Mouse (Mus musculus): Measurements from ENCODE around the gene Rin1. TPM values are rescaled to one million over a fixed set of nuclear protein-coding genes. Genes with fewer than 3 reads are reported as not detected.

The Rin1 gene
- polyA plus RNA-seq, 3 experiments from 2014 or later = 0.19 TPM; not detected in 2

DNA sequence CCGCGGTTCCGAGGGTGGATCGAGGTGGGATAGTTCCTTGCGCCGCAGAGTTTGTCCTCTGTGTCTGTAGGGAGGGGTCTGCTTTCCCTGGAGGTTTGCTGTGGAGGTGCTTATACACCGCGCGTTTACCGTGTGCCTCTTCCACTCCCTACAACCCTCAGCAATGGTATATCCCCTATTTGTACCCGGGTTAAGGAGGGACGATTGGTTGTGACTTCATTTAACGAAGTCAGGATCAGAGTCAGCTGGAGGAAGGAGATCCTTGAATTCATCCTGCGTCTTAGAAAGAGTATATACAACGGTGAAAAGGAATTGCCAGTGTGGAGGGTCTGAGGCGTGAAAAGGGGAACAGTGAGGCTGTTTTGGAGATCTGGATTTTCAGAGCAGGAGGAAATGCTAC, 8.7 kb upstream of the Rin1 start:
- no peak for ATAC-seq

- no peak for ATAC-seq
These were observed 4.8 kb upstream of the Rin1 start for GRCm38 (mm10) chr19:5045531-5045930.

GRCm38 (mm10) chr19:5048138-5049056, 1.9 kb upstream of the Rin1 start:
- no peak for ATAC-seq

- no peak for ATAC-seq
These were observed 956 bp upstream of the Rin1 start for GRCm38 (mm10) chr19:5049325-5049724.

- ATAC-seq = no peak
These were observed 750 bp downstream of the Rin1 start for GRCm38 (mm10) chr19:5051031-5051430.

- no peak for ATAC-seq
These were observed 1.2 kb downstream of the Rin1 start for GRCm38 (mm10) chr19:5051515-5051914.

- no peak for ATAC-seq
These were observed 2.0 kb downstream of the Rin1 start for GRCm38 (mm10) chr19:5052166-5052822.

DNA sequence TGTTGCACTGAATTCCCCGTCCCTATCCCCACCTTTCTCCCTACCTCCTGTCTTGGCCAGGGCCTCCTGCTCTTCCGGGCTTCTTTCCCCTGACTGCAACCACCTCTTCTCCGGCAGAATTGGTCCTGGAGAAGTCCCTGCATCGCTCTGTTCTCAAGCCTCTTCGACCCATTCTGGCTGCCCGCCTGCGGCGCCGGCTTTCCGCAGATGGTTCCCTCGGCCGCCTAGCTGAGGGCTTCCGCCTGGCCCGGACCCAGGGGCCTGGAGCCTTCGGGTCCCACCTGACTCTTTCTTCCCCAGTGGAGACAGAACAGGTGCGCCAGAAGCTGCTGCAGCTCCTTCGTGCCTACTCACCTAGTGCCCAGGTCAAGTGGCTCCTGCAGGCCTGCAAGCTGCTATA, 2.6 kb downstream of the Rin1 start:
- ATAC-seq = no peak

DNA sequence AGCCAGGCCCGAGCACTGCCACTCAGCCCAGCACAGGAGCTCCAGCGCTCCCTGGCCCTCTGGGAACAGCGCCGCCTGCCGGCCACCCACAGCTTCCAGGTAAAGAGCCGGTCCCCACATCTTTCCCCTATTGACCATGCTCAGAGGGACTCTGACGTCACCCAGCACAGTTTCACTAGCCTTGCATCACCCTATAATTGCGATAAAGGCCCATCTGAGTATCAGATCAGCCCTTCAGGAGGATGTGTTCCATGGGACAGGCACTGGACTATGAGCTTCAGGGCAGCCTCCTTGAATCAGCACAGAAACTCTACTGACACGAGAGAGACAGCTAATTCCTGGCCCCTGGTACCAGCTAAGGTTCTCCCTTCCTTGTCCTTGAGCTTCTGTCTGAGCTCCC, 3.6 kb downstream of the Rin1 start:
- no peak for ATAC-seq

DNA sequence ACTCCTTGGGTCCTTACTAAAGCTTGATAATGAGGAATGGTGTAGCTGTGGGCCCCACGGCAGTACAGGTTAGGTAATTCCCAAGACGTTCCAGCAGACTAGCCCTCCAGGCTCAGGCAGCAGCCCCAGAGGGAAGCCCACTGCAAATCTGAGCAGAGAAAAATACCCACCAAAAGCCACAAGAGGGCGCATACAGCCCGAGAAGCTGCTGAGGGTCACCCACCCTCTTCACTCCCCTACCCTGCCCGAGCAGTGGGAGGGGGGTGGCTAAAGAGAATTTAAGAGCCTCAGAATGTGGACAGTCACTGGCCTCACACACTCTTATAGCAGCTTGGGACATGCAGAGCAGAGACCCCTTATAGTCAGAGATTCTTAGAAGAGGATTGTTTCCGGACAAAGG, 6.0 kb downstream of the Rin1 start:
- ATAC-seq = no peak

DNA sequence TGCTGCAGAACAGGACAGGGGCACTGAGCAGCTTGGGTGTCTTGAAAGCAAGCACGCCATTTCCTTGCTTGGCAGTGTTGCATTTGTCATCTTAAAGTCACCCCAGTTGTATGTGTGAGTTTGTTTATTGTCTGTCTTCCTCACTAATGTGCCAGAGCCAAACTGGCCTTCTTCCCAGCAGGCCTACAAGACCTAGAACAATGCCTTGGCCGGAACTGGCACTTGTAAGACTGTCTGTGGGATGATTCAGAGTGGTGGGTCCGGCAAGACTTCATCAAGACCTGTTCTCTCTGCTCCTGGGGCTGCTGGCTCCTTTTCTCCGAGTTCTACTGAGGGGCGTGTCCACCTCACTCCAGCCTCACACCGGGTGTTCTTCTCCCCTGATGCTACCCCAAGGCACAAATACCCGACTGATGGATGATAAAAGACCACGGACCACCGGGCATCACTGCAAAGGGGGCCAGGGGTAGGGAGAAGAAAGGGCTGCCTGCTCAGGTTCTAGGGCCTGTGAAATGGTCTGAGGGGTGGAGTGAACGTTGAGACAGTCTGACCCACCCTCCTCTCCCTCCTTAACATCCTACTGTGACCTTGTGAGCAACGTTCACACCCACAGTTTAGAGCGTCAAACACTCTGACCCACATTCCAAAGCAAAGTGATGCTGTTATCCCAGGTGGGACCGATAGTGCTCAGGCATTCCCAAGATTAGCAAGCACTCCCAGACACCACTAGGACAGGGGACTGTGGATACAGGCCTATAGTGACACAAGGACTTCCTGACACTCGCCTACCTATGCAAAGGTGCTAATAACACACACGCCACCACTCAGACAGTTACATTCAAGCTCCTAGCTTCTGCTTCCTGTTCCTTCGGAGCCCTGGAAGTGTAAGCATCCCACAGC, 7.8 kb downstream of the Rin1 start:
- no peak for ATAC-seq

DNA sequence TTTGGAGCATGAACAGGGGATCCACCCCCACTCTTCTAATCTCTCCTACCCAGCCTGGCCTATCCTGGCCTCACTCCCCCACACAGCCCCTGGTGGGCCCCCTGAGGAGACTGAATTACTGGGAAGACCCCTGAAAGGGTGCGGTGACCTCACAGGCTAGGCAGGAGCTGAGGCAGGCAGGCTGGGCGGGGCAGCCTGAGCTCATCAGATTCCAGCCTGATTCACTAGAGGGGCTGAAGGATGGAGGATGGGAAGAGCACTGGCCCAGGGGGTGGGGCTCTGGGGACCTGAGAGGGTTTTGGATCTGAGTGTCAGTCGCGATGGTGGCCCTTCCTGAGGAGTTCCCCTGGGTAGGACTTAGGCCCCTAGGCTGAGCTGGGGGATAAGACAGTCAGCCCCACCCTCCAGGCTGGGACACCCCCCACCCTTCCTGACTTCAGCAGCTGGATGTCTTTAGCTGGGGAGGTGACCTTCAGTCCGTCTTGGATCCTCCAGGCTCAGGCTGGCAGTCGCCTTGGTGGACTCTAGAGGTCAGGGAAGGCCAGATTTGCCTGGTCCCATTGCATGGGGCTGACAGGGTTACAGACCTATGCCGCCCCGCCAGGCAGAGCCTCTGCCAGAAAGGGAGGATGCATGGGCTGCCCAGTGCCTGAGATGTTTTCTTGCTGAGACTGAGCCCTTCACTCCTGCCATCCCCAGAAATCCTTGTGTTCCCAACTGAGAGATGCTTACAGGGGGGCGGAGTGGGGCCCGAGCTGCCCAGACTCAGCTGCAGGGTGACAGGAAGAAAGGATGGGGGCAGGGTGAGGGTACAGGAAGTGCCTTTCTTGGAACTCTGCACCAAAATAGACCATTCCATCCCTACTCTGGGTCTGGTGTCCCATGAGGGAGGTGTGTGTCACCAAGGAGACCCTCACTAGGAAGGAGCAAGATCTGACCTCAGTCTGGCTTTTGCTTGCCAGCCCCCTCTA, 8.8 kb downstream of the Rin1 start:
- no peak for ATAC-seq

- ATAC-seq = no peak
These were observed 10.4 kb downstream of the Rin1 start for GRCm38 (mm10) chr19:5060365-5061330.

DNA sequence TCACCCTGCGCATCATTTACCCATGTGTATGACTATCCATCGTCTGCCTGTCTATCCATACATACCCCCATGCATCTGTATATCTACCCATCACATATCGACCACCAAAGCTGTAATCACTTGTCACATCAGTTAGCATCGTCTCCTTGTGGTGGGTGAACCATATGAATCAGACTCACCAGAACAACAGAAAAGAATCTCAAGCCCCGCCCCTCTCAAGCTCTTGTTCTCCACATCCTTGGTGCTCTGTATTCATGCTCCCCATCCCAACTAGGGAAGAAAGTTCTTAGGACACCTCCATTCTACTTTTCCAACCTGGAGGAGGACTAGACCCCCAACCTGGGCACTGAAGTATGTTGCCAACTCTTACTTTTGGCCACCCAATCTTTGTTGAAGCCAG, 11.8 kb downstream of the Rin1 start:
- no peak for ATAC-seq

DNA sequence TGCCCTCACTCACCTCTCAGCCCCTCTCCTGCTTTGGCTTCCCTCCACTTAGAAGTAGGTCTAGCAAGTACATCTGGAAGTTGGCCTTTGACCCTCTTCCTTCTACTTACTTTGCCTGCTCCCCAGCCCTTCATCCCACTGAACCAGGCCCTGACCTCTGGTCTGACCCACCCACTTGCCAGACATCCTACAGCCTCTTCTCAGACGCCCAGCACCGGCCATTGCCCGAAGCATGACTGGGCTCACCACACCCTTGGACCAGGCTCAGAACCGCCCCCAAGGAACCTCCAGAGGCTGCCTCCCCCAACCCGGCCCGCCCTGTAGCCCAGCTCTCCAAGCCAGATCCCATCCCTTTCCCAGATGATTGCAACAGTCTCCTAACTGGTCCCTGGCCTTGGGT, 12.2 kb downstream of the Rin1 start:
- ATAC-seq = no peak

- no peak for ATAC-seq
These were observed 14.8 kb downstream of the Rin1 start for GRCm38 (mm10) chr19:5065104-5065503.

- ATAC-seq = no peak
These were observed 16.9 kb downstream of the Rin1 start for GRCm38 (mm10) chr19:5067040-5067799.

DNA sequence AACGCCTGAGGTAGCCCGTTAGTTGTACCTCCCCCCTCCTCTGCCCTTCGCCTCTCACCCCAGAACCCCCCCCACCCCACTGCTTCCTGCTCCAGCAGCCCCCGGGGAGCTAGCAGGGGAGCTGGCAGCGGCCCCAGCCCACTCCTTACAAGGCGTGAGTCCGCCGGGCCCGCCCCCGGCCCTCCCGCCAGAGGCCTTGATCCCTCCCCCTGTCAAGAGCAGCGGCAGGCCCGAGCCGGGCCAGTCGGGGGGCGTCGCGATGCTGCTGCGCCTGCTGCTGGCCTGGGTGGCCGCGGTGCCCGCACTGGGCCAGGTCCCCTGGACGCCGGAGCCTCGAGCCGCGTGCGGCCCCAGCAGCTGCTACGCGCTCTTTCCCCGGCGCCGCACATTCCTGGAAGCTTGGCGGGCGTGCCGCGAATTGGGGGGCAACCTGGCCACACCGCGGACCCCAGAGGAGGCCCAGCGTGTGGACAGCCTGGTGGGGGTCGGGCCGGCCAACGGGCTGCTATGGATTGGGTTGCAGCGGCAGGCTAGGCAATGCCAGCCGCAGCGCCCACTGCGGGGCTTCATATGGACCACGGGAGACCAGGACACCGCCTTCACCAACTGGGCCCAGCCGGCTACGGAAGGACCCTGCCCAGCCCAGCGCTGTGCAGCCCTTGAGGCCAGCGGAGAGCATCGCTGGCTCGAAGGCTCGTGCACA, 17.7 kb downstream of the Rin1 start, which contains the start of gene Cd248:
TSS of gene Cd248 (plus strand) at position 212 of the 703 bp plus-strand sequence.
- ATAC-seq = no peak

Measured in inflammation-experienced regulatory T-cells, adult 6 months (primary cell).